Mouse (Mus musculus): ENCODE data around the gene Plcb4.
"Not testable (repeated sequence)": the region's sequence is repeated elsewhere in the genome, so short reads cannot be mapped to it uniquely, and the experiment has no call there.

The Plcb4 gene

GRCm38 (mm10) chr2:135673649-135674048 is 14.8 kb downstream of the Plcb4 start:
- no peak for DNase-seq (ENCODE audit: low spot score)

DNA sequence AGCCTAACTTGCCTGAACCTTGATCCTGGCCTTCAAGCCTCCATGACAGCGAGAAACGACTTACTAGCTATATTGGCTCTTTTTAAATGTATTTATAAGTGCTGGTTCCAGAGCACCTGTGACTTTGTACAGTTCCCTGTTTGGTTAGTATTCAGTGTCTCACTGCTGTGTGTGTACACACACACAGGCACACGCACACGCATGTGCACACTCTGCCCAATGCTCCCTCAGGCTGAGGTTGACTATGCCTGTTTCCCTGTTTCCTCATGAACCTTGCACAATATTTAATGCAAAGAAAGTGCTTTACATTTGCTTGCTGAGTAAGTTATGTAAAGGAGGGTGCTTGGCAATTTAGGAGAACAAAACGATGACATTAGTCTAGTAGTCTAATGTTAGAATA is 16.5 kb downstream of the Plcb4 start:
- DNase-seq (ENCODE audit: low spot score) = no peak

- no peak for DNase-seq (ENCODE audit: low spot score)
Observed at GRCm38 (mm10) chr2:135676978-135677501, 18.2 kb downstream of the Plcb4 start.

GRCm38 (mm10) chr2:135677601-135678000 is 18.8 kb downstream of the Plcb4 start:
- no peak for DNase-seq (ENCODE audit: low spot score)

GRCm38 (mm10) chr2:135680001-135680400 is 21.2 kb downstream of the Plcb4 start:
- DNase-seq (ENCODE audit: low spot score) = no peak

DNA sequence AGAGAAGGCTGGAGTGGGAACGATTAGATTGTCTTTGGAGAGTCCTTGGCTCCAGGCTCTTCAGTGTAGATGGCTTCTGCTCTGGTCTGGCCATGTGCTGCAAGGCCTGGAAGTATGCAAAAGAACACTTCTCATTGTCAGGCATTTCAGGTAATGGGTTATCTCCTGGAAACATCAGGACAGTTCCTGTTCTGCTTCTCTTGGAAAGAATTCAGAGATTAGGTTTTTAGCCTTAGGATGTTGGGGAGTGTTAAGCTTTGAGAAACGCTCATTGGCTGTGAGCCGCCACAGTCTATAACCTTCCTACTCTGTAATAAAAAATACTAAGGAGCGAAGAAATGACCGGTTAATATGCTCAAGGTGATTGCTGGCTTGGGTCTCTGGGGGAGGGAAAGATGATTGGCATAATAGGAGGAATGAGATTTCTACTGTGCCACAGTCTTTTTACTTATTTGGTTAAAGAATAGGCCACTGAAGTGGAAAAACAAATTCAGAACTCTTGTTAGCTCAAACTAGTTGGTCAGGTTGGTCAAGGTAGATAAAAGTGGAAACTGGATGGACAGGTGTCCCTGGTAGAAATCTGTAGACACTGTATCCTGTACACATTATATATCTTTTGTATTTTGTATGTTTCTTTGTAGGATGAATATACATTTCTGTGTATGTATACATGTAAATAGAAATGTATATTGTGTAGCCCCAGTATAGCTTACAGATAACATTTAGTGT is 21.8 kb downstream of the Plcb4 start:
- no peak for DNase-seq (ENCODE audit: low spot score)

DNA sequence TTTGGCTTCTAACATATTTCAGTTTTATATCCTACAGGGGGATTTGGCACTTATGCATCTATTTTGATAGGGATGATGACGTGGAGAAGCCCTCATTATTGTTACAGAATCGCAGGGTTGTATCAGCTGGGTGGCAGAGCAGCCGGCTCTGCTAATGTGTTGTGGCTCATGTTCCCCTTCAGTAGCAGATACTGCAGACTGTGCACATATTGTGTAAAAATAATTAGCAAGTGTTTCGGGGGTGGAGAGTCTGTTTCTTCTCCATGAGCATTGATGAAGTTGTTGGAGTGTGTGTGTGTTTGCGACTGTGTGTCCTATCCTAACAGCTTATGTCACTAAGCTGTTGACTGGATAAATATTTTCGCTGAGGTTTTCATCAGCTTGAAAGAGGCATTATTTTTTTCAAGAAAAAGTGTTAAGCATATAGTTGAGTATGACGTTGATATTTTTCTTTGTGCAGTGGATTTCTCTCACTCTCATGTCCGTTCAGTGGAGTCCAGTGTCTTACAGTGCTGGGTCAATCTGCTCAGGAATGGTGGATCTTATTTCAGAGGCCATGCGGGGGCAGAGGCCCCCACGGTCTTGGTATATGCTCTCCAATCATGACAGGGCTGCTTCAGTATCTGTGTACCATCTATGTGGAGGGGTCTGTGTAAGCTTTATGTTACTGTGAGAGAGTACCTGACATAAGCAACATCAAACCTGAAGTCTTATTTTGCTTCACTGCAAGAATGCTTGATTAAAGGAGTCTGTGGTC is 25.1 kb downstream of the Plcb4 start:
- peak; percentile 65 for DNase-seq (ENCODE audit: low spot score)

DNA sequence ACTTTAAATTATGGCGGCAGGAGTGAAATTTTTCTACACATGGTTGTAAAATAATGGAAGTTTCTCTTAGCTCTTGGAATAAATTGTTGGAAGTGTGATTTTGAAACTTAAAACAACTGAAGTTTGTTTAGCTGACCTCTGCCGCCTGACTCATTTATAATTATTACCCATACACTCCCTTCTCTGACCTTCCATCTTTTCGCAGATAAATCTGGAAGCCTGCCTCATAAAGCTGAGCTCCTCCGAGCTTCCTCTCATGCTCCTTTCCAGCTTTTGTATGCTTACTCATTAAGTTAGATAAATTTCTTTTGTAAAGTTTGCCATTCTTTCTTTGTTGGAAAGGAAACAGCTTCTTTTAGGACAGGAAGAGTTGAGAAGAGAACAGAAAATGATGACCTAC is 27.9 kb downstream of the Plcb4 start:
- no peak for DNase-seq (ENCODE audit: low spot score)

DNA sequence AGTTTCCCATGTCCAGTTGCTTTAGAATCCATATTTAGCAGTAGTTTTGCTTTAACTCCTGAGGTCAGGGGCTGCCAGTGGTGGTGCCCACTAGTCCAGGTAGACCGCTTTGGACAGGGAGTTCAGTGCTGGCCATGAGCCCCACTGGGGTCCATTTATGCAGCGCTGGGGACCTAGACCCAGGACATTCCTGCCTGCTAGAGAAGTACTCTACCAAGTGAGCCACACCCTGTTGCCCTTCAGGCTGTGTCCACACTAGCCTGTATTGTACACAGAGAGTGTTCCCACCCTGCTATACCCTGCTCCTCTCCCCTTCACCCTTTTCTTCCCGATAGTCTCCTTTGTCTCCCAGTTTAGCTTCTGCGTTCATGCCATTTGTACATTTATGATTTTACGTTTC is 28.8 kb downstream of the Plcb4 start:
- no peak for DNase-seq (ENCODE audit: low spot score)

GRCm38 (mm10) chr2:135692568-135693488 is 34.0 kb downstream of the Plcb4 start:
- DNase-seq (ENCODE audit: low spot score) = no peak

DNA sequence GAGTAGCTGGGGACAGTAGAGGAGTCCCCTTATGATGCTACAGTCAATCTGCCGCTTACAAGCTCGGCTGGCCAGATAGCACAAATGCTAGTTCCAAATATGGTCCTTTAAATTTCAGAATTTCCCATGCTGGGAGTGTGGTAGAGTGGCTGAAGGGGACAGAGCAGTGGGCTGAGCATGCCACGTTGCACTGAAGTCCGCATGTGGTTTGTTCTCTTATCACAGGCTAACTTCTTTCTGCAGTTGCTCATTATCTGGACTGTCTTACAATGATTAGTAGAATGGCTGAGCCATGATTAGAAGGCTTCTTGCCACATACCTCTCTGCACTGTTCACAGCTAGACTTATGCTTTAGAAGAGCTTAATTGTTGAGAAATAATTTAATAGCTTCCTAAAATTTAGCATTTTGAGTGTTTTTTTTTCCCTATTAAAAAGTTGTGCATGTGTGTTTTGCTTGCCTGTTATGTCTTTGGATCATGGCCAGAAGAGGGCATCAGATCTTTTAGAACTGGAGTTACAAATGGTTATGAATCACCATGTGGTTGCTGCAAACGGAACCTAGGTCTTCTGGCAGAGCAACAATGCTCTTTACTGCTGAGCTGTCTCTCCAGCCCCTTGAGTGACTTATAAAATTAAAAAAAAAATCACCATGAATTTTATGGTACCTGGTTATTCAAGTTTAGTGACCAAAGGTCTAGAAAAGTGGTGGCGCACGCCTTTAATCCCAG is 42.0 kb downstream of the Plcb4 start:
- DNase-seq (ENCODE audit: low spot score) = no peak

DNA sequence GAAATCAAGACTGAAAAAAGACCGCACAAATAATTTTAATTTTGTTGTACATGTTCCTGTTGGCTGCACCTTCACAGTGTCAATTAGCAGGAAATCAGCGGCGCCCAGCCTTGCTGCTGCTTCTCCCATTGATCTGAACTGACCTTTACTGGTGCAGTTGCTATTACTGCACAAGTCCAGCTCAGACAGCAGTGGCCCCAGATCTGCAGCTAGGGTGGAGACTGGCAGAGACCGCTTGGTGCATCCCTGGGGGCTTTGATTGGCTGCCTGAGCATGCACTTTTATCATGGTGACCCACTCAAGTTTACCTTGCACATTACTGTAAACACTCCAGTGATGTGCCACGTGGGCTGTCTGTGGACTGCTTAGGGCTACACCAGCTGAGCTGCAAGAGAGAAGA is 45.9 kb downstream of the Plcb4 start:
- no peak for DNase-seq (ENCODE audit: low spot score)

GRCm38 (mm10) chr2:135707305-135707704 is 48.5 kb downstream of the Plcb4 start:
- DNase-seq (ENCODE audit: low spot score) = no peak

GRCm38 (mm10) chr2:135708386-135708785 is 49.6 kb downstream of the Plcb4 start:
- no peak for DNase-seq (ENCODE audit: low spot score)

DNA sequence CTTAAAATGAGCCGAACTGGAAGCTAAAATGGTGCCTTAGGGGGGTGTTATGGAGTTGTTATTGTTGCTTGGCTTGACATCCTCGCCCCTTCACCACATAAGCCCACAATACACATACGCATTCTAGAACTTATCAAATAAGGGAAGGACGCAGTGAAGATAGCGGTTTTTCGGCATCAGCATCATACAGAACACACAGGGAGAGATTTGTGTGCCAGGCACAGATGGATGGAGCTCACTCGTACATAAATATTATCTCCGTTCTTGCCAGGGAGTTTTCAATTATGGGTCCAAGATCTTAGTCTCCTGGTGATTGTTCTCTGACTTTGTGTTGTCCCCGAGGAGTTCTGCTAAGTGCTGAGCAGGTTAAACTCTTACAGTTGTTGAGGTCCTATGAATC is 50.0 kb downstream of the Plcb4 start:
- no peak for DNase-seq (ENCODE audit: low spot score)

- DNase-seq (ENCODE audit: low spot score) = not testable (repeated sequence)
Observed at GRCm38 (mm10) chr2:135709736-135710135, 50.9 kb downstream of the Plcb4 start.

DNA sequence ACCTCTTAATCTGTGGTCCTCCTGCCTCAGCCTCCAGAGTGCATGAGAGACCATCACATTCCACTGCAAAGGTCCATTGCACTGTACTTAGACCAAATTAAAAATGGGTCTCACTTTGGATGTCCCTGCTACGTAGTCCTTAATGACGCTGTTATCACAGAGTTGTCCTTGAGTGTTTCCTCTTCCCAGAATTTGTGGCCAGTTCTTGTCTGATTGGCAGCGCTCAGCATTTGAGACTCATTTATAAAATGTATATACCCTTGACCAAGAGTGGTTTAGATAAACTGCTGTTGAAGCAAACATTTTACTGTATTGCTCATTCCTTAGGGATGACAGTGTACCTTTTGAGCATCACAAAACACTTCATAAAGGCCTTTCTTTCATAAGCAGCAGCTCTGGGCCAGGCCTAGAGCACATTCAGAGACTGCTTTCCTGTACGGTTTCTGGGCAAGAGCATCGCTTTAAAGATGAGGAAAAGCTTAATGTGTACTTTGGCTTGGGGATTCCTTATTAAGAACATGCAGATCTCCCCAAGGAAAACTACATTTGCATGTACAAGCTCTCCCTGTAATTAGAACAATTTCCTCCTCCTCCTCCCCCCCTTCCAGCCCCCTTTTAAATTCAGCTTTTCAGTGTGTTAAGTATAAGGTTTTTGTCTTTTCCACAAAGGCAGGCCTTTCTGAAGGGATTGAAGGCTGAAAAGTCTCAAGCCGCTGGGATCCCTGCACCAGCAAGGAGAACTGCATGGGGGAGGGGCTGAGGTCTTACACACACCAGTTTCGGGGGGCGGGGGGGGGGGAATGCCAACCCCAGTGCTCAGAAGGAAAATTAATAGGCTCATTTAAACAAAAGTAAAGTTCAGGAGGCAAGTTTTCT is 52.5 kb downstream of the Plcb4 start:
- no peak for DNase-seq (ENCODE audit: low spot score)

- DNase-seq (ENCODE audit: low spot score) = peak; percentile 53
Observed at GRCm38 (mm10) chr2:135711925-135712288, 53.1 kb downstream of the Plcb4 start.

- no peak for DNase-seq (ENCODE audit: low spot score)
Observed at GRCm38 (mm10) chr2:135712331-135712730, 53.5 kb downstream of the Plcb4 start.

DNA sequence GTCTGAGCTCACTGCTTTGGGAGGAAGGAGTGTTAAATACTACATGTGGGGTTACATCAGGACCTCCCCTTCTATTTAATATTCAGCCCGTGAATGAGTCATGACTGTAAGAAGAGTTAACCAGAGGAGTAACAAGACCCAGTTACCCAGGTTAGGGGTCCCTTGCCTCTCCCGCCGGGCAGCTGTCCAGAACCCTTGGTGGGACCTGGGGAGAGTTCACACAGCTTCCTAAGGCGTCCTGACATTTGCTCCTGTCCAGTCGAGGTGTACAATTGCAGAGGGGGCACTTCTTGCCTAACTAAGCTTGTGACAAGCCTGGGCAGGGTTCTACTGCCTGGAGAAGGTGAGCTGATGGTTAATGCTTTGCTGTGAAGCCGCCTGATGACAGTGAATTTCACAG is 54.1 kb downstream of the Plcb4 start:
- no peak for DNase-seq (ENCODE audit: low spot score)

DNA sequence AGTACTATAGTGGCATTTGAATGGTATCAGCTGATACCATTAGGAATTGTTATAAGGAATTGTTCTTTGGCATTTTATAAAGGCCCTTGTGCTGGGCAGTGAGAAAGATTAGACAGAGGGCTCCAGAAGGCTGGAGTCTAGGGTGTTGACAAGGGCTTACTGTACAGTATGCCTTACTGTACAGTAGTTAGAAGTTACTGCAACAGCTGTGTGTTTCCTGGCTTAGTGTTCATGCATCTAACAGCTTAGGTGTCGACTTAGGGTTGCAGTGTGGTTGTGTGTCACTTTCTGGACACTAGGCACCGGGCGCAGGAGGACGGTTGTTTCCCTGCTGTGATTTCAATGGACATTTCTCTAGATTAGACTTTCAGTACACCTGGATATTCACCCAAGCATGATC is 57.4 kb downstream of the Plcb4 start:
- DNase-seq (ENCODE audit: low spot score) = no peak
